Mouse (Mus musculus): ENCODE measurements around the gene 2310033P09Rik.

The 2310033P09Rik gene

DNA sequence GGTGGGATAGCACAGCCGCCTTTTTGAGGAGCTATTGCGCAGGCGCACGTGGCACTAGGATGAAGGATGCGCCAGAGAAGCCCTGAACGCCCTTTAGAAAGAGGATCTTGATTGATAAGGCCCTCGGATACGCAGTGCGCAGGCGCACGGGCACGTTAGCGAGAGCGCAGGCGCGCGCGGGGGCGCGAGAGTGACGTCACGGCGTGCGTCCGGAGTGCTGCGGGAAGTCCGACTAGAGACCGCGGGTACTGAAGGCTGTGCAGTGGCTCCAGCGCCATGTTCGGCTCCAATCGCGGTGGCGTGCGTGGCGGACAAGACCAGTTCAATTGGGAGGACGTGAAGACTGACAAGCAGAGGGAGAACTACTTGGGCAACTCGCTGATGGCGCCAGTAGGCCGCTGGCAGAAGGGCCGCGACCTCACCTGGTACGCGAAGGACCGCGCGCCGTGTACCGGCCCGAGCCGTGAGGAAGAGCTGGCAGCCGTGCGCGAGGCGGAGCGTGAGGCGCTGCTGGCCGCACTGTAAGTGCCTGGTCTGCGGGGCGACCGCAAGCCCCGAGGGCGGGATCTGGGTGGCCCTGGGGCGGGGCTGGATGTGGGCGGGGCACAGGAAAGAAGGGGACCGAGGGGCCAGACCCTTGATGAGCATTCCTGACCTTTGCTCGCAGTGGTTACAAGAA lies at the start of gene 2310033P09Rik:
TSS of gene 2310033P09Rik (plus strand) at position 169 of the 679 bp plus-strand sequence.
- peak; percentile 96 for DNase-seq (ENCODE audit: extremely low spot score, low spot score)

DNA sequence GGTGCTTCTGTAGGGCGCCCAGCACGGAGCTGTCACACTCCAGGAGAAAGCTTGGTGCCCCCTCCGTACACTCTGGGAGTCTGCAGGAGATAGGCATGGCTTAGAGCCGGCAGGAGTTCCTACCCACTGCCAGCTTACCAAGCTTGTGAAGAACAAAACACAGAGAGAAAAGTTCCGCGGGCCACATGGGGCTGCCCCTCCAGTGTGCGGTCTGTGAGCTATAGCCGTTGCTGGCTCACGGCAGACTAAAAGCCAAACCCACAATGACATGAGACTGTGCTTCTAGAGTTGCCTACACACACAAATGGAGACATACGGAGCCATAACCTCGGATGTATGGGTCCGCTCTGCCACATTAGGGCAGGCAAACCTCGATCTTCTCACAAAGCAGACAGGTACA lies 49.0 kb upstream of the 2310033P09Rik start:
- DNase-seq (ENCODE audit: extremely low spot score, low spot score): no peak

DNA sequence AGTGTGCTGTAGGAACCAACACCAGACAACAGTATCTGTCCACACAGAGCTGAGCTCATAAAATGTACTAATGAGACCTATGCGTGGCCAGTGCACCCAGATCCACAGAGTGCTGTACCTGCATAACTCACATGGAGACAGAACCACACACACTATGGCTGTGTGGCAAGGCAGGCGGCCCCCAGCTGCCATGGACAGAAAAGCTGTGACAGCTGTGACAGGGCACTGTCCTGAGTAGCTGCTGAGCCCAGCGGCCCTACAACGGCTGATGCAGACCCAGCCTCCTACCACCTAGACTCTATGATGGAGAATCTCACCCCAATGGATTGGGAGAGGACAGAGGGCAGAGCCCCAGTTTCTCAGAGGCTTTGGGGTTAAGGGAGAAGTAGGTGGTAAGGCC lies 48.6 kb upstream of the 2310033P09Rik start:
- DNase-seq (ENCODE audit: extremely low spot score, low spot score): no peak

DNA sequence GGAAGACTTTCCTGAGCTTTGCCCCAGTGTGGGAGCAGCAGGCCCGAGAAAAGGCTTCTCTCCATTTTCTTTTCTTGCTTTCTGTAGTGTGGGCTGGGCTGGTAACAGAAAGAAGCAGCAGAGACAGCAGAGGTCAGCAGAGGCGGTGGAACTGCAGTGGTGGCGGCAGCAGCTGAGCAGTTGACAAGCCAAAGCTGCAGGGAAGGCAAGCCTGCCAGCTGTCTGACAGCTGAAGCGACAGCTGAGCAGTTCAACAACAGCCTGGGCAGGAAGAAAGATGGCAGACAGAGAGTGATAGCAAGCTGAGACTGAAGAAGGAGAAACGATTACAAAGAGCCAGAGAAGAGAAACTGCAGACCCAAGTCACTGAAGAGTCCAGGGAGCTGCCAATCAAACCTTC lies 46.7 kb upstream of the 2310033P09Rik start:
- no peak for DNase-seq (ENCODE audit: extremely low spot score, low spot score)

DNA sequence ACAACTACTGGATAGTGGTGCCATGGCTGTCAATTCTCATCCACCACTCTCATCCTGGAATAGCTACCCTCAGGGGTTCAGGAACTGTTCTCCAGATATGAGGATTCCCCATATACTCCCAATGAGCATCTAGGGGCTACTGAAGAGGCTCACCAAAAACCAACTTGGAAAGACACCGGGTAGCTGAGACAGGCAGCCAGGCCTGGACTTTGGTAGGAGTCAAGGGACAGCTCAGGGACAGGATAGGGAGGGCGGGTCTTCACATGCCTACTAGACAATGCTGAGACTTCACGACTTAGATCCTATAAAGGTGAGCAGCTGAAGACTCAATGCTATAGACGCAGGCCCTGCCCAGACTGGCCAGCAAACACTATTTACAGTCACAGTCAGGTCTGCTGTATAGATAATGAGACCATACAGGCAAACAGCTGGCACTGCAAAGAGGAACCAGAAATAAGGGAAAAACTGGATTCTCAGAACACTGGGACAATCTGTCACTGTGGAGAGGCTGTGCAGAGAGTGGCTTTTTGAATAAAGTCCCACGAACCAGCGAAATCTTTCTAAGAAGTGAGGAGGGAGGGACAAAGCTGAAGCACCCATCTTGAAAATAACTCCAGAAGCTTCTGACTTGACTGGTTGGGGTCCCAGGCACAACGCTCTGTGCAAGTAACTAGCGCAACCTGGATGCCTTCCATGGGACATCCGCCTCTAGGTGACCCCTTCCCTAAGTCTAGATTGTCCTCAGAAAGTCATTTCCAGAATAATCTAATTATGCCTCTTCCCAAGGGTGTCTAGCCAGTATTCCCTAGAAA lies 45.5 kb upstream of the 2310033P09Rik start:
- DNase-seq (ENCODE audit: extremely low spot score, low spot score): no peak

DNA sequence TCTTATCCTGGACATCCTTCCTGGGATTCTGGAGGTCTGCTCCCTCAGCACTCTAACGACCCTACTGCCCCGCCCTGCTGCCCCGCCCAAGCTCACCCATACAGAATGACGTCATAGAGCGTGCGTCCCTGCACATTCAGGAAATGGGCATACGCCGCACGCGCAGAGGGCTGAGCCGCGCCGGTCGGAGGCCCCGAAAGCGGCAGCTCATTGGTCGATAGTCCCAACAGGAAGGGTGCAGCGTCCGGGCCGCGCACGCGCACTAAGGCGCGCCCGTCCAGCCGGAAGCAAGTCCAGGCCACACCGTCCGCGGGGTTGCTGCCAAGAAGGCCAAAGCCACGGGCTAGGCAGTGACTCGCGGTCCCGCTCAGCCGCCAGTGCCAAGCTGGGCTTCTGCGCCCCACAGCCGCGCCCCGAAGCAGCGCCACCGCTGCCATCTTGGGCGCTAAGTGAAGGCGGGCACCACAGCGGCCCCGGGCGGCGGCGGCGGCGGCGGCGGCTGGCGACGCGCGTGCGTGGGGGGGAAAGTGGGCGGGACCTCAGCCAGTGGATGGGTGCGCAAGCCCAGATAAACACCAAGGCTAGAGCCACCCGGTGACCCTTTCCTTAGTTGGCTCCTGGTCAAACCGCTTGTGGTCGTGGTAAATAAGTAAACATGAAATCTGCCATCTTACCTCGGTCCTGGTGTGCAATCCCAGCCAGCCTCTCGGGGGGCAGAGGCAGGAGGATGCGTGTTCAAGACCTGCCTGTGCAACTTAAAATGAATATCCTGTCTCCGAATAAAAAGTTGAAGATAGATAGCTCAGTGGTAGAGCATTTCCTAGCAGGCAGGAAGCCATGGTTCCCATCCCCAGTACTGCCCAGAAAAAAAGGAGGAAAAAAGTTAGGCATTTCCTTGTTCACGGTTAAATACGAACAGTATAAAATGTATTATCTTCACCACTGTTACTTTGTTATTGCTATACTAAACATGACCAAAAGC lies 44.6 kb upstream of the 2310033P09Rik start, which contains the start of gene Iba57:
TSS of gene Iba57 (minus strand) at position 485 of the 982 bp plus-strand sequence.
- DNase-seq (ENCODE audit: extremely low spot score, low spot score): peak; percentile 97

DNA sequence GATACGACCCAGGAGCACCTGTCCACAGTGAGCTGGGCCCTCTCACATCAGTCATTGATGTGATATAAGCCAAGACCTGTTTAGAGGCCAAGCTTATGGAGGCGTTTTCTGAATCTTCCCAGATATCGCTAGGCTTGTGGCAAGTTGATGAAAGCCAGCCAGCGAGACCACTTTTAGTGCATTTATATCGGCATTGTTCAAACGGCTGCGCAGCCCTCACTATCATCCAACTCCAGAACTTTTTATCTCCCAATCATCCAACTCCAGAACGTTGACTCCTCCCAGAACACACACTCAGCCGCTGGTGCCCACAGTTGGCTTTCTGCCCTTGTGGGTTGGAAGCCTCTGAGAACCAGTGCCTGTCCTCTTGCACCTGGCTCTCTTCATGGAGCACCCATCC lies 43.7 kb upstream of the 2310033P09Rik start:
- no peak for DNase-seq (ENCODE audit: extremely low spot score, low spot score)

DNA sequence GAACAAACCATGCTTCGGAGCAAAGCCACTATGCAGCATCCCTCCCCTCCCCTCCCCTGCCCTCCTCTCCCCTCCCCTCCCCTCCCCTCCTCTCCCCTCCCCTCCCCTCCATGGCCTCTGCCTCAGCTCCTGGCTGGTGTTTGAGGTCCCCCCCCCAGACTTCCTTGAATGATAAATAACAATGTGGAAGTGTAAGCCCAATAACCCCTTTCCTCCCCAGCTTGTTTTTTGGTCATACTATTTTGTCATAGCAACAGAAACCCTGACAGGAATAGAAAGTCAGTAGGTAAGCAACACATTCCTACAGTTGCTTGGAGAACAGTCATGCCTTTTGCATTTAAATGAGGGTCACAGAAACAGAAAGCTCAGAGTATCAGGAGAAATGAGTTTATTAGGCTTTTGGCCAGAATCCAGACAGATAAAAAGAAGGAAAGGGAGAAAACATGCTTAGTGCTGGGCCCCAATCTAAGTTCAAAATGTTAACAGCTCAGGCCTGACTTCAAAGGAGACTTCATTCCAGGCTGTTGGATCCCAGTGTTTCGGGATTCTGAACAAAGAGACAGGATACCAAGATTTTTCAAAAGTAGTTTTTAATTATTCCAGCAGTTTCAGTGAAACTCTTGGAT lies 42.4 kb upstream of the 2310033P09Rik start:
- no peak for DNase-seq (ENCODE audit: extremely low spot score, low spot score)

DNA sequence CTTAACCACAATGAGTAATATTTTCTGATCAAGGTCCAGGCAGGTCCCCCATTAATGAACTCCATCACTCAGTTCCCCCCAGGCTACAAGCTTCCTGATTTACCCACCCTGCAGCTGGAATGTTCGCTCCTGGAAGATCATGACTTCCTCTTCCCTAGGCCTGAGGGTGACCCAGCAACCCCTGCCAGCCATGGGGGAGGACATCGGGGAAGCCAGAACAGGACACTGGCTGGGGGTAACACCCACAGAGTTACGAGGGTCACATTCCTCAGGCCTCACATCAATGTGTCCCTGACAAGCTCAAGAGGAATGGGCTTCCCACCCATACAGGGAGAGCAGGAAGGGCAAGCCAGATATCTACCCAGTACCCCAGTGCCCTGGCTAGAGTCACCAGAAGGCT lies 38.3 kb upstream of the 2310033P09Rik start:
- no peak for DNase-seq (ENCODE audit: extremely low spot score, low spot score)

DNA sequence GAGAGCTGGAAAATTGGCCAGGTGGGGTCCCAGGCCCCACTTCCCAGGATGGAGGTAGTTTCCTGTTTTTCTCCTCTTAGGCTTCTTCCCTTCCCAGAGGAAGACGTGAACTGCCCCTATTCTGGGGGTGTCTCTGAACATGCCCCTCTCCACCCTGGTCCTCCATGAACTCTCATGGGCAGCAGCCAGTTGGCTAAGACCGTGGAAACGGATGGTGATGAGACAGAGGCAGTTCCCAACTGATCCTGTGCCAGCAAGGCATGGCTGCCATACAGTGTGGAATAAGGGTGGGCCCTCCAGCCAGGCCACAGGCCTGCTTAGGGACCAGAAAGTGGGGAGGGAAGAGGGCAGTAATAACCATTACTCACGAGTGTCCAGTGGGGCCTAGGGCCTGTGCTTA lies 37.6 kb upstream of the 2310033P09Rik start:
- no peak for DNase-seq (ENCODE audit: extremely low spot score, low spot score)

DNA sequence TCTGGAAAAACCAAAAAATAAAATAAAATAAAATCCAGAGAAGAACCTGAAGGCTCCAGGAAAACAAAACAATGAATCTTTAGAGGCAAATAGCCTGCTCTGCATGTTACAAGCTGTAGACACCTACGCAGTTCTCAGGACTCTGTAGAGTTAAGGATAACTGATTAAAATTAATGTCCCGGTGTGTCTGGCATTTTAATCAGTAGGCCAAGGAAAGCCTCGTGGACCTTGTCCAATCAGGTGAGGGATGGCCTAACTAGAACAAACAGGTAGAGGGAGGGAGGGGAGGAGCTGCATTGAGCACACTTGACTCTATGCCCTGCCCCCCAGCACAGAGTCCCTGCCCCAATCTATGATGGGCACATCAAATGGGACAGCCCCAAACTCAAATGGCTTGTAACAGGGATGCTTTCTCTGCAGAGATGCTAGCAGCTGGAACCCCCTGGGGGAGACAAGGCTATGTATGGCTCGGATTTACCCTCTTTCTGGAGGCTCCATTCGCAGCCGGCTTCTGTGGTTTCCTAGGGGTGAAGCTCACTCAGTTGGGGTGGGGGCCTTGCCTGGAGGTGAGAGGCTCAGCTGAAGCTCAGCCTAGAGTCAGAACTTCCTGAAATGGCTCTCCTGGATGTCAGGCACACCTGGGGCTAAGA lies 33.8 kb upstream of the 2310033P09Rik start:
- DNase-seq (ENCODE audit: extremely low spot score, low spot score): no peak

DNA sequence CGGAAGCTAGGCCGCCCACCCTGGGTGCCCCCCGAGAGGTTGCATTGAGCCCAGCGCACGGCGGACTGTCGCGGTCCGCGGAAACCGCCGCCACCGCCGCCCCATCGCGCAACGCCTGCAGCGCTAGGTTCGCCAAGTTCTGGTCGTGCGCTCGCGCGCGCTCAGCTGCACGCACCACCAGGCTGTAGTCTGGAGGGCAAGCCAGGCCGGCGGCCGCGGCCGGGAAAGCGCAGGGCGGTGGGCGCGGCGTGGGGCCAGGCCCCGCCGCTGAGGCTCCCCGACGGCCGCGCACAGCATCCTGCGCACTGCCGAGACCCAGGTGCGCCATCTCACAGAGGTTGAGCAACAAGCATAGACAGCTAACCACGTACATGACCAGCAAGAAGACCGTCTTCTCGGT lies 31.6 kb upstream of the 2310033P09Rik start:
- peak; percentile 15 for DNase-seq (ENCODE audit: extremely low spot score, low spot score)

DNA sequence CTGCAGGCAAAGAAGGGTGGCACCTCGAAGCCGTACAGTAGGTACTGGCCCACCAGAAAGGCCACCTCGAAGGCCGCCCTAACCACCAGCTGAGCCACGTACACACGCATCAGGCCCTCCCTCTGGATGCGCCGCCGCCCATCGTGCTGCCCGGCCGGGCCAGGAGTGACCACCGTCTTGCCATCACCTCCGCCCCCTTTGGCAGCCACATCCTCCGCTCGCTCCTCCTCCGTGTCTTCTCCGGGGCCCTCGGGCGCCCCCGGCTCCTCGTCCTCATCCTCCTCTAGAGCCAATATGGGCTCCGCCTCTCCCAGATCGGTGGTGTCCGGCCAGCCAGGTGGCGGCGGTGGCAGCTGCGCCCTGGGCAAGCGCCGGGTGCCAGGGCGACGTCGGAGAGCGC lies 31.2 kb upstream of the 2310033P09Rik start:
- no peak for DNase-seq (ENCODE audit: extremely low spot score, low spot score)

DNA sequence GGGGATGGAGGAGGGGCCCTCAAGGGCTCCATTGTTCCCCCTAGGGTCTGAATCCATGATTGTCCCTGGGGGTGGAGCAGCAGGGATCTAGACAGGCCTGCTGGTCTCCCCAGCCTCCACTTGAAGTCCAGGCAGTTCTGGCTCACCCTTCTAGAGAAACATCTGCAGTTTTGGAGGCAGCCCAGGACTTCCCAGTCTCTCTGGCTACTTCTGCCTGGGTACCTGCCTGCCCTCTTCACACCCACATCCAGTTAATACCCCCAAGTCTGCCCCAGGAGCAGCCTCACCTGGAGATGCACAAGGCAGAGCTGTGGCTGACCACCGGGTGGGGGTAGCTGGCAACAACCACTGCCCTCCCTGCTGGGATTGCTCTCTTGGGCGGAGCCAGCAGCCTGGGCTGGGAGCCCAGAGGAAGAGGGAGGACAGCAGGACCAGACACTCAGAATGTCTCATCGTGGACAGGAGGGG lies 25.2 kb upstream of the 2310033P09Rik start, which contains the start of gene Gjc2:
TSS of gene Gjc2 (minus strand) at position 350 of the 468 bp plus-strand sequence.
- no peak for DNase-seq (ENCODE audit: extremely low spot score, low spot score)

DNA sequence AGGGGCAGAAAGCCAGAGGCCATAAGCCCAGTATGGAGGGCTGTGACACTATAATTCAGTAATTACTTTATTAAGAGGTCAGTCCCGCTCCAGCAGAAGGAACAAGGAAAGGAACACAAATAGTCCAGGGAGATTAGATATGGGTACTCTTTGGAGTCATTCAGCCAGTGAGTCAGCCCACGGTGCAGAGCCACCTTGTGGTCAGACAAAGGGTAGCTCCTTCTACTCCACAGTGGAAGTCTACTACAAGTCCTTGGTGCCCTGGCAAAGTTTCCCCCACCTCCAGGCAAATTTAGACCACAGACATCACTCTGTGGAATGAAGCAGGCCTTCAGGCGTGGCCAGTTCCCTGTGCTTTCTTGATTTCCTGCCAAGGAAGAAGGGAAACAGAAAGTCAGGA lies 24.3 kb upstream of the 2310033P09Rik start:
- DNase-seq (ENCODE audit: extremely low spot score, low spot score): peak; percentile 27

DNA sequence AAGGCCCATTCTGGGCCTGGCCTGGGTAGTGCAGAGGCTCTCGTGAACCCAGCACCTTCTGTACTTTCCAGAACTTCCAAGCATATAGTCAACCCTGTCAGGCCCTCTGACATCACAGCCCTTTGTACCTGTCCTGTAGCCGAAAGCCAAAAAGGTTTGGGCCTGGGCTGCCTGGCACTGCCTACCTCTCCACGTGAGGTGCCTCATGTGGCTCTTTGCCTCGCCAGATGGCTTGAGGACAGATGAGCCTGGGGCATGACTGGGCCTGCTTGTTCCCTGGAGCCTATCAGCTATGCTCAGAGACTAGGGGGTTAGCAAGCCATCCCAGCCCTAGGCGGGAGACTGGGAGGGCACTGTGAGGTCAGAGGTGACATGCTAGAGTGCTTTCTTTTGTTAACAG lies 22.6 kb upstream of the 2310033P09Rik start:
- no peak for DNase-seq (ENCODE audit: extremely low spot score, low spot score)

DNA sequence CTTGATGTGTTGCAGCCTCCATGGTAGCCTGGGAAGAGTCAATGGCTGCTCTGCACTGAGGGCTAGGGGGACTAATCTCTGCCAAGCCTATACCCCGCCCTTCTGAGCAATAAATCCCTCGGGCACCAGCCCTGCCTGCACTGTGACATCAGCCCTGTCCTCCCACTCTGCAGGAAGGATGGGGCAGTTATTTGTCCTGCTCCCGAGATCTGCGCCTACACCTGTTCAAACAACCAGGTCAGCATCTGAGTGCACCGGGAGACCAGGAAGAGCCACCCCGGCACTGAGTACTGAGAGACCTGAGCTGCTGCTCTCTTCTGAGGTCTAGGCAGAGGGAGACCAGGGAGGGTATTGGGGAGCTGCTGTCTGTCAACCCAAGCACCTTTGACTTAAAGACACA lies 20.4 kb upstream of the 2310033P09Rik start:
- DNase-seq (ENCODE audit: extremely low spot score, low spot score): no peak

DNA sequence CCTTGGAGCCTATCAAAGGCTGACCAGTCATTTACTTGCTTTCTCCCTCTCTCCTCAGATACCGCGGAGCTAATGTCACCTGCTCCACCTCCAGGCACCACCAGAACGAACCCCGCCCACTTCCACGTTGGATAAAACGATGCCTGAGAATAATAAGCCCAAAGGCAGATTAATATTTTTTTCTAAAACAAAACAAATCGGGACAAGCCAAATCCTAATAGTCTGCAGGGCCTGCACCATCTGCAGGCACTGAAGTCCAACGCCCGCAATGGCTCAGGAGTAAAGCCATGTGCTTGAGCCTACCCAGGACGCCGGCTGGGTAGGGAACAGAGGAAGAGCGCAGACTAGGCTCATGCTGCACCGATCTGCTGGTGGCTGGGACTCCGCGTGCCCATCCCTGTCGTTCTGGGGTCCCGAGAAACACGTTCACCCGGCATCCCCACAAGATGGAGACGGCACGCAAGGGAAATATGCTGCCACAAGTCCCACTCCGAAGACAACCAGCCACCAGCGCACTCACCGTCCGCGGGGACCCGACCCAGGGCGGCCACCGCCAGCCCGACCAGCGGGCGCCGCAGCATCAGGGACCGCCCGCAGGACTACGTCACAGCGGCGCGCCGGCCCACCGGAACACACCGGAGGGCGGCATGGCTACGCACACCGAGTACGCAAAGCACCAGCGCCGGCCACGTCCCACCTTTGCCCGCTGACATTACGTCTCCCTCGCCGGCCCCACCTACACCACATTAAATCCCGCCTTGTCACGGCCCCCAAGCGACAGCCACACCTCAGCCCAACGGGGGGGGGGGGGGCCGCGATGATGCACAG lies 16.7 kb upstream of the 2310033P09Rik start:
- peak; percentile 87 for DNase-seq (ENCODE audit: extremely low spot score, low spot score)

DNA sequence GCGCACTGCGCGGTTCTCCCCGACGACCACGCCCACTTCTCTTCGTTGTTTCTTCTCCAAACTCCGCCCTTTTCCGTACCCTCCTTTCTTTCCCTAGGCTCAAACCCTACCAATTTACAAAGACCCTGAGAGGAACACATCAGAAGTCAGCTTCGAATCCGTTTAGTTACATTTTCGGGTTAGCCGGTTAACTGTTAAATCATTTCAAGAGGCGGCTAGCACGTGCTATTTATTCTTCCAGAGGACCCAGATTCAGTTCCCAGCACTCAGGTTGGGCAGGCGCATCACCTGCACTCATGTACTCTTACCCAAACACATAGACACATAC lies 16.1 kb upstream of the 2310033P09Rik start, which contains the start of gene Guk1:
TSS of gene Guk1 (minus strand) at position 154 of the 328 bp plus-strand sequence.
- no peak for DNase-seq (ENCODE audit: extremely low spot score, low spot score)
